Mouse (Mus musculus): ENCODE measurements around the gene Enho. TPM values are rescaled to one million over a fixed set of nuclear protein-coding genes. Genes with fewer than 3 reads are reported as not detected.

Enho gene
- polyA plus RNA-seq, 2 experiments from 2014 or later = not detected

GRCm38 (mm10) chr4:41662723-41663122, 22.6 kb upstream of the Enho start:
- ATAC-seq = no peak

- no peak for ATAC-seq
Measured at GRCm38 (mm10) chr4:41660851-41661430, 20.8 kb upstream of the Enho start.

GRCm38 (mm10) chr4:41659556-41659955, 19.4 kb upstream of the Enho start:
- no peak for ATAC-seq

- no peak for ATAC-seq
Measured at GRCm38 (mm10) chr4:41658566-41659384, 18.7 kb upstream of the Enho start.

GRCm38 (mm10) chr4:41655525-41655924, 15.4 kb upstream of the Enho start:
- ATAC-seq = no peak

- no peak for ATAC-seq
Measured at GRCm38 (mm10) chr4:41654217-41654616, 14.1 kb upstream of the Enho start.

- ATAC-seq = no peak
Measured at GRCm38 (mm10) chr4:41653730-41654129, 13.6 kb upstream of the Enho start.

- ATAC-seq = no peak
Measured at GRCm38 (mm10) chr4:41653296-41653695, 13.2 kb upstream of the Enho start.

- ATAC-seq = no peak
Measured at GRCm38 (mm10) chr4:41648627-41649026, 8.5 kb upstream of the Enho start.

- no peak for ATAC-seq
Measured at GRCm38 (mm10) chr4:41648157-41648556, 8.0 kb upstream of the Enho start.

GRCm38 (mm10) chr4:41645488-41645887, 5.4 kb upstream of the Enho start:
- no peak for ATAC-seq

GRCm38 (mm10) chr4:41641199-41641822, 1.2 kb upstream of the Enho start:
- ATAC-seq = no peak

- ATAC-seq = peak; percentile 34
Measured at GRCm38 (mm10) chr4:41639214-41639841, 796 bp downstream of the Enho start.

- no peak for ATAC-seq
Measured at GRCm38 (mm10) chr4:41638828-41639213, 1.3 kb downstream of the Enho start.

GRCm38 (mm10) chr4:41638186-41638731, 1.9 kb downstream of the Enho start:
- no peak for ATAC-seq

GRCm38 (mm10) chr4:41636882-41637635, 3.1 kb downstream of the Enho start:
- ATAC-seq = no peak

- no peak for ATAC-seq
Measured at GRCm38 (mm10) chr4:41636366-41636765, 3.8 kb downstream of the Enho start.

GRCm38 (mm10) chr4:41635906-41636305, 4.2 kb downstream of the Enho start:
- ATAC-seq = no peak

- no peak for ATAC-seq
Measured at GRCm38 (mm10) chr4:41635224-41635623, 4.9 kb downstream of the Enho start.

- no peak for ATAC-seq
Measured at GRCm38 (mm10) chr4:41634631-41635030, 5.5 kb downstream of the Enho start.

GRCm38 (mm10) chr4:41633001-41633400, 7.1 kb downstream of the Enho start:
- no peak for ATAC-seq

- no peak for ATAC-seq
Measured at GRCm38 (mm10) chr4:41631390-41631789, 8.7 kb downstream of the Enho start.
